27 mouse cellular contexts compared by ENCODE assay signal in the genomic region with DNA sequence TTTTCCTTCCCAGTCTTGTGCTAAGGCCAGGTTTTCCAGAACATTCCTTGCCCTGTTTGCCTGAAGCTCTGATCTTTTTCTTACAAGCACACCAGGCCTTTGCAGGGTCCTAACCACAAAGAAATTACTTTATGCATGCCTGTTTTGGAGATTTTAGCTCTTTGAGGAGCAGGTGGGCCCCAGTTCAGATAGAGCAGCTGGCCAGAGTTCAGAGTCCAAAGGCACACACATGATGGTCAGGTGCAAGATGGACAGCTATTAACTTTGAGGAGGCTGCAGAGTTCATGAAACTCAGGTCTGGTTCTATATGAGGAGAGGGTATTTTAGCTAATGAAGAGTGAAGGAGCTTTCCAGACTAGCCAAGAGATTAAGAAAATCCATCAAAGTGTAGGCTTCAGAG.
DNase-seq lines count a peak whose midpoint lies in the region; ATAC-seq and TF ChIP-seq lines count a peak whose summit lies in the region.
"Had no signal": no experiment of that assay in that cellular context is flagged by ENCODE, and none has a peak within 500 bp of the region (broad histone marks: within the 10 kb centered on the region; RNA-seq: fewer than 3 reads in every experiment).

No protein-coding gene starts in this region.

- peak; percentile 55 for DNase-seq in kidney, adult 11 months
- DNase-seq in liver, adult 2 months (ENCODE audit: extremely low read depth, low read depth, low spot score): peak; percentile 59
- DNase-seq in liver, embryonic 11.5 days (ENCODE audit: low spot score): no peak
- peak; percentile 55 for DNase-seq in kidney, postnatal 14 days
- DNase-seq in yolk sac, embryonic 10.5 days (ENCODE audit: low spot score): peak; percentile 34
- DNase-seq in lung, adult 18-20 months: no peak
- no peak for DNase-seq in right cerebral cortex, adult 18-20 months
- DNase-seq: adrenal gland, postnatal 10 days; adrenal gland, postnatal 36 days; B cell, adult 2 months; cerebellum, adult 18-20 months; cerebellum, adult 9-10 months; cerebellum, postnatal 14 days; gastrocnemius, adult 2 months; gastrocnemius, postnatal 14 days; heart, adult 18-20 months; heart, postnatal 14 days; heart, postnatal 4 days had no signal

- H3K4me2 ChIP-seq in kidney, embryonic 16.5 days (replicated peaks; ENCODE audit: low read depth, low read length): no peak overlapping the region
- no peak overlapping the region for H3K4me2 ChIP-seq in liver, embryonic 11.5 days
- H3K4me2 ChIP-seq: forebrain, embryonic 13.5 days; heart, embryonic 13.5 days; hindbrain, embryonic 14.5 days had no signal

- no peak for TF ChIP-seq CTCF in liver, adult 2 months (IDR thresholded peaks at IDR 0.05; ENCODE audit: low read depth, low read length)

- H3K9me3 ChIP-seq in kidney, embryonic 16.5 days (ENCODE audit: low read length): no peaks in the 10 kb centered on the region
- H3K9me3 ChIP-seq in liver, embryonic 11.5 days (ENCODE audit: control insufficient read depth, low read length): no peaks in the 10 kb centered on the region
- H3K9me3 ChIP-seq: forebrain, embryonic 10.5 days; forebrain, embryonic 13.5 days; heart, embryonic 10.5 days; heart, embryonic 13.5 days had no signal

- ATAC-seq in kidney, embryonic 16.5 days (ENCODE audit: low FRiP score, low TSS enrichment): no peak
- ATAC-seq in liver, embryonic 11.5 days (replicated peaks; ENCODE audit: low FRiP score): no peak
- ATAC-seq: forebrain, embryonic 13.5 days; forebrain, embryonic 16.5 days; Patski had no signal

- no peak overlapping the region for H3K9ac ChIP-seq in kidney, embryonic 16.5 days (replicated peaks; ENCODE audit: low read length)
- H3K9ac ChIP-seq in liver, adult 2 months (ENCODE audit: low read depth, low read length): no peak overlapping the region
- H3K9ac ChIP-seq in liver, embryonic 11.5 days (ENCODE audit: low read depth, low read length): no peak overlapping the region
- H3K9ac ChIP-seq: forebrain, embryonic 13.5 days; heart, embryonic 13.5 days; hindbrain, embryonic 14.5 days had no signal

- no peaks in the 10 kb centered on the region for H3K36me3 ChIP-seq in kidney, embryonic 16.5 days (ENCODE audit: insufficient read depth, low read length)
- H3K36me3 ChIP-seq in liver, adult 2 months (ENCODE audit: control insufficient read depth, insufficient read depth, low read length): no peaks in the 10 kb centered on the region
- no peaks in the 10 kb centered on the region for H3K36me3 ChIP-seq in liver, embryonic 11.5 days (ENCODE audit: control insufficient read depth, insufficient read depth, low read length)
- H3K36me3 ChIP-seq: forebrain, embryonic 10.5 days; G1E; heart, embryonic 10.5 days; heart, embryonic 13.5 days had no signal

- no peaks in the 10 kb centered on the region for H3K27me3 ChIP-seq in kidney, embryonic 16.5 days (ENCODE audit: insufficient read depth, low read length)
- H3K27me3 ChIP-seq in liver, adult 2 months (ENCODE audit: control insufficient read depth, insufficient read depth, low read length): no peaks in the 10 kb centered on the region
- H3K27me3 ChIP-seq in liver, embryonic 11.5 days (replicated peaks; ENCODE audit: control insufficient read depth, insufficient read depth, low read length): no peaks in the 10 kb centered on the region
- H3K27me3 ChIP-seq: forebrain, embryonic 13.5 days; heart, embryonic 13.5 days; Patski had no signal

- H3K27ac ChIP-seq in kidney, embryonic 16.5 days (ENCODE audit: low read length): no peak overlapping the region
- H3K27ac ChIP-seq in liver, adult 2 months (replicated peaks; ENCODE audit: insufficient read depth, low read depth, low read length): no peak overlapping the region
- no peak overlapping the region for H3K27ac ChIP-seq in liver, embryonic 11.5 days (ENCODE audit: low read depth, low read length)
- H3K27ac ChIP-seq: forebrain, embryonic 10.5 days; forebrain, embryonic 13.5 days; gastrocnemius, adult 2 months; heart, embryonic 10.5 days; heart, embryonic 13.5 days; hindbrain, embryonic 14.5 days had no signal

- TF ChIP-seq POLR2A in liver, adult 2 months (IDR thresholded peaks at IDR 0.05; ENCODE audit: extremely low read depth, insufficient read depth, low read length): no peak

- no peak overlapping the region for H3K4me3 ChIP-seq in kidney, embryonic 16.5 days (ENCODE audit: low read length)
- no peak overlapping the region for H3K4me3 ChIP-seq in liver, adult 2 months (ENCODE audit: insufficient read depth, low read depth, low read length)
- no peak overlapping the region for H3K4me3 ChIP-seq in liver, embryonic 11.5 days (ENCODE audit: low read depth, low read length)
- H3K4me3 ChIP-seq: forebrain, embryonic 10.5 days; forebrain, embryonic 13.5 days; gastrocnemius, adult 2 months; heart, embryonic 10.5 days; heart, embryonic 13.5 days had no signal

- no peaks in the 10 kb centered on the region for H3K79me2 ChIP-seq in liver, adult 2 months (ENCODE audit: control insufficient read depth, insufficient read depth, low read length)

- H3K4me1 ChIP-seq in kidney, embryonic 16.5 days (ENCODE audit: insufficient read depth, low read length): no peaks in the 10 kb centered on the region
- H3K4me1 ChIP-seq in liver, adult 2 months (ENCODE audit: control insufficient read depth, insufficient read depth, low read length): peaks cover 13% of the 10 kb centered on the region; the same call in 1 of the 2 replicates
- H3K4me1 ChIP-seq in liver, embryonic 11.5 days (replicated peaks; ENCODE audit: control insufficient read depth, insufficient read depth, low read length): no peaks in the 10 kb centered on the region
- H3K4me1 ChIP-seq: forebrain, embryonic 13.5 days; heart, embryonic 10.5 days; heart, embryonic 13.5 days had no signal

Comparison
In these comparisons a context has a peak if more than half of its experiments do, and no peak if none do; other contexts are left out.
1. DNase-seq: peak in kidney, adult 11 months (single experiment), liver, adult 2 months (single experiment), kidney, postnatal 14 days (single experiment) and yolk sac, embryonic 10.5 days (single experiment); none in liver, embryonic 11.5 days (single experiment), lung, adult 18-20 months (0 of 2) and right cerebral cortex, adult 18-20 months (single experiment).